Mouse (Mus musculus): ENCODE results near the gene Atxn10.
A peak's percentile ranks its signal among the peaks of the same experiment; 100 is the strongest.

Gene Atxn10

GRCm38 (mm10) chr15:85479919-85480318 lies 143.9 kb downstream of the Atxn10 start:
- DNase-seq, result no peak

- peak; percentile 23 for DNase-seq
These were observed 144.6 kb downstream of the Atxn10 start for GRCm38 (mm10) chr15:85480630-85481029.

- no peak for DNase-seq
These were observed 152.9 kb downstream of the Atxn10 start for GRCm38 (mm10) chr15:85488900-85489299.

GRCm38 (mm10) chr15:85489751-85490150 lies 153.7 kb downstream of the Atxn10 start:
- DNase-seq, result no peak

- no peak for DNase-seq
These were observed 158.1 kb downstream of the Atxn10 start for GRCm38 (mm10) chr15:85494163-85494621.

- DNase-seq, result no peak
These were observed 161.5 kb downstream of the Atxn10 start for GRCm38 (mm10) chr15:85497548-85497947.

- no peak for DNase-seq
These were observed 162.0 kb downstream of the Atxn10 start for GRCm38 (mm10) chr15:85497981-85498475.

- no peak for DNase-seq
These were observed 164.2 kb downstream of the Atxn10 start for GRCm38 (mm10) chr15:85500267-85500666.

GRCm38 (mm10) chr15:85503127-85503526 lies 167.1 kb downstream of the Atxn10 start, which contains the start of gene 7530416G11Rik:
Gene 7530416G11Rik, minus strand, starts transcription at chr15:85503227.
- no peak for DNase-seq

GRCm38 (mm10) chr15:85505118-85505925 lies 169.3 kb downstream of the Atxn10 start:
- DNase-seq, result no peak

GRCm38 (mm10) chr15:85506680-85507079 lies 170.6 kb downstream of the Atxn10 start:
- no peak for DNase-seq

GRCm38 (mm10) chr15:85507370-85508014 lies 171.4 kb downstream of the Atxn10 start:
- DNase-seq, result no peak

All from kidney, adult 18-20 months (tissue).